Mouse (Mus musculus): ENCODE results near the gene Ccnd2. TPM values are rescaled to one million over a fixed set of nuclear protein-coding genes. Genes with fewer than 3 reads are reported as not detected.
A peak's percentile ranks its signal among the peaks of the same experiment; 100 is the strongest.

Ccnd2 gene
- total RNA-seq, 1 experiment from 2014 or later, result 61.4 TPM

DNA sequence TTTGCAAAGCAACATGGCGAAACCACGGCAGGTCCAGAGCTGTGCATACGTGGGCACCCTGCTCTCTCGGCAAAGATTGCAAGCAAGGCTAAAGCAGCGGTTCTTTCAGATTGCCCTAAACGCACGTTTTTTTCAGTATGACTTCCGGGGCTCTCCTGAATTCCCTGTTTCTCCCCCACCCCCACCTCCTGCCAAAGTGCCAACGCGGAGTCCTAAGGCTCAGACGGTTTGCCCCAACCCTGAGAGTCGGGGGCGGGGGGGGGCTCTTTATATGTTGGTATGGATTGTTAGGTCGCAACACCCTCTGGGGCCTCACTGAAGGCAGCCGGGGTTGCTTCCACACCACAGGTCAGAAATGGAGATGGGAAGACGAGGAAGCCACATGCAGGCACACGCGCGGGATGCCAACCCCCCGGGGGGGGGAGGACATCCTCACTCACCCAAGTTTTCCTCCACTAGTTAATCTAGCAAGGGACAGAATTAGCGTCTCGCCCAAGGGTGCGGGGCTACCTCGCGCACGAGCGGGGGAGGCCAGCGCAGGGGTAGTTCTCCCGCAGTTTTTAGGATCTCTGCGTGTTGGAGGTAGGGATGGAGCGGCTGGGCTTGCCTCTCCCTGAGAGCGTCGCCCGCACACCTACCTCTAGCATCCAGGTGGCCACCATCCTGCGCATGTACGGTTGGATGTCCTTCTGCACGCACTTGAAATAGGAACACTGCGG is 1.9 kb downstream of the Ccnd2 start:
- ATAC-seq (replicated peaks; ENCODE audit: insufficient number of reproducible peaks, low FRiP score, low TSS enrichment, poor library complexity, severe bottlenecking), result no peak

DNA sequence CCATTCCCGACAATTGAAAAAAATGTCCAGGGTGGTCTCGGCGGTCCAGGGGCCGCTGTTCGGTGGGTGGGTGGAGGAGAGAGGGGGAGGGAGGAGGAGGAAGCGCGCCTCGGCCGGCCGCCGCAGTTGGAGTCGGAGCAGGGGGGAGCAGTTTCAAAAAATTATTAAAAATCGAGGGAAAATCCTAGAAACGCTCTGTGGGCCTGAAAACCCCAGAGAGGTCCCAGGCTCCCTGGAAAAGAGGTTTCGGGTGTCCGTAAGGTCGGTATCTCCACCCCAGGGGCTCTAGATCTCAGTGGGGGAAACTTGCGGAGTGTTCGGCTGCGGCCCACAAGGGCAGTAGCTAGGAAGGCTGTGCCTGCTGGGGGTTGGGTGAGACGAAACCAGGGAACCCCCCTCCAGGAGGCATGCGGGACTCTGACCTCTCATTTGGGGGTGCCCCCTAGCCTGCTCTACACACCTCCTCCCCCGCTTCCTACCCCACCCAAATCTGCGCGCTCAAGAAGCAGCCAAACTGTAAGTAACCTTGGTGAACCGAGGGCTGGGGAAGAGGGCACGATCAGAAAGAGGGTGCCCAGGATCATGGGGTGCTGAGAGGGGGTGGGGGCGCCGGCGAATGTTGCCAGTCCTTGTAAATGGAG is 2.6 kb downstream of the Ccnd2 start:
- ATAC-seq (replicated peaks; ENCODE audit: insufficient number of reproducible peaks, low FRiP score, low TSS enrichment, poor library complexity, severe bottlenecking), result no peak

DNA sequence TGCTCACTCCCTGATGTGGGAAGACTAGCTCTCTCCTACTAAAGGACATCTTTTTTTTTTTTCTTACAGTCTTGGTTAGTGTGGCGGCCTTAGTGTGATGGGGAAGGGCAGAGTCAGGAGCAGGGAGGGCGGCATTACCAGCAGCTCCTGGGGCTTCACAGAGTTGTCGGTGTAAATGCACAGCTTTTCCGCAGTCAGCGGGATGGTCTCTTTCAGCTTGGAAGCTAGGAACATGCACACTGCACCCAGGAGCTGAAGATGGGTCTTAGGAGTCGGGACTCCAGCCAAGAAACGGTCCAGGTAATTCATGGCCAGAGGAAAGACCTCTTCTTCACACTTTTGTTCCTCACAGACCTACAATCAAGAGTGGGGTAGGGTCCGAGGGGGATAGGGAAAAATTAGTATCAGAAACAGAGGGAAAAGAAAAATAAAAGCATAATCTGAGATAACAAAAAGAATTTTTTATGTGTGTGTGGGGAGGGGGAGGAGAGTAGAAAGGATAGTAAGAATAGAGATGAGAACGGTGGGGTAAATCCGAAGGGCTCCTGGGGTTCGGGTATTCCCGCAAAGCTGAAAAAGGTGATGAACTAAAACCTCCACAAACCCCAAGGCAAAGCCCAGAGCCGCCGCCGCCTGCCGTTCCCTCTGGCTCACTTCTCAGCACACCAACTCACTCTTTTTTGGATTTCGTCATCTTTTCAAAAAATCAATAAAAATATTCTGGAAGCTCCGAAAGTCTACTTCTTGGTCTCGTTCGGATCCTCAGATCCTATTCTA is 3.3 kb downstream of the Ccnd2 start:
- no peak for ATAC-seq (replicated peaks; ENCODE audit: insufficient number of reproducible peaks, low FRiP score, low TSS enrichment, poor library complexity, severe bottlenecking)

DNA sequence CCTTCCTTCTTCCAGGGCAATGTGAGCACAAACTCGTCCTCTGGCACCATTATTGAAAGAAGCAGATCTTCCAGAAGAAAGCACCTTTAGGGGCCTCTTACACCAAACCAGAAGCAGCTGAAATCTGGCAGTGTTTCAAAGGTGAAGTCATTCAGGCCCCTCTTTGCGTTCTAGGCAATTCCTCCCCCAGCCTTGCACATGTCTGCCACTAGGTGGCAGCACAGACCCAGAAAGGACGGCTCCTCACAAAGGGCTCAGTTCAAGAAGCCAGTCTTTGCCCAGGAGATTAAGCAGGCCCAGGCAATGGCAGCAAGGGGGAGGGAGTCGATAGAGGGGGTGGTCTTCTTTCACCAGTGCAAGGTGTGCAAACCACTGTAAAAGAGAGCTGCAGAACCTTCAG is 4.3 kb downstream of the Ccnd2 start:
- ATAC-seq (replicated peaks; ENCODE audit: insufficient number of reproducible peaks, low FRiP score, low TSS enrichment, poor library complexity, severe bottlenecking), result peak; percentile 49; the same call in 1 of the 2 replicates

DNA sequence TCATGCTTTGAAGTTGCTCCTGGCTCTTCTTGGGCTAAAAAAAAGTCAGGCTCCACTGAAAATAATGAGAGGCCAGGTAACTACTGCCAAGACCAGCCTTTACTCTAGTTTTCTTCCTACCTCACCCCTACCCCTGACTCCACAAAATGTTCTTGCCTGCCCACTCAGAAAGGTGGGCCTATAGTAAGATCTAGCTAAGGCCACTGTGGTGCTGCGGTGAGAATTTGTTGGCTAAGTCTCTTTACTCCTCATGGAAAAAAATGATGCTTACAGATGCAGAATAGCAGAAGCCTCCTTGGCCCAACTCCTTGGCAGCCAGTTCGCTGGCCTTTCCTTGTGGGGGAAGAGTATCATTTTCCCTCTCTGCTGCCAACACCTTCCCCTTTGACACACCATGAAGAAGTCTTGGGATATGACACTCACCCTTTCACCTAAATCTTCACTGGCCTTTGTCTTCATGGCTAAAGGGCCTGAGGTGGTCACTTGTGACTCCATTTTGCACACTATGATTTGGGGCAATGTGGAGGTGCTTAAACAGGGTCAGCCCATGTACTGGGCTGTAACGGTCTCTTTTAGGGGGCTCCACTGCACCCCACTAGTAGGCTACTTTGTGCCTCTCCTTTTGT is 5.6 kb downstream of the Ccnd2 start:
- no peak for ATAC-seq (replicated peaks; ENCODE audit: insufficient number of reproducible peaks, low FRiP score, low TSS enrichment, poor library complexity, severe bottlenecking)

DNA sequence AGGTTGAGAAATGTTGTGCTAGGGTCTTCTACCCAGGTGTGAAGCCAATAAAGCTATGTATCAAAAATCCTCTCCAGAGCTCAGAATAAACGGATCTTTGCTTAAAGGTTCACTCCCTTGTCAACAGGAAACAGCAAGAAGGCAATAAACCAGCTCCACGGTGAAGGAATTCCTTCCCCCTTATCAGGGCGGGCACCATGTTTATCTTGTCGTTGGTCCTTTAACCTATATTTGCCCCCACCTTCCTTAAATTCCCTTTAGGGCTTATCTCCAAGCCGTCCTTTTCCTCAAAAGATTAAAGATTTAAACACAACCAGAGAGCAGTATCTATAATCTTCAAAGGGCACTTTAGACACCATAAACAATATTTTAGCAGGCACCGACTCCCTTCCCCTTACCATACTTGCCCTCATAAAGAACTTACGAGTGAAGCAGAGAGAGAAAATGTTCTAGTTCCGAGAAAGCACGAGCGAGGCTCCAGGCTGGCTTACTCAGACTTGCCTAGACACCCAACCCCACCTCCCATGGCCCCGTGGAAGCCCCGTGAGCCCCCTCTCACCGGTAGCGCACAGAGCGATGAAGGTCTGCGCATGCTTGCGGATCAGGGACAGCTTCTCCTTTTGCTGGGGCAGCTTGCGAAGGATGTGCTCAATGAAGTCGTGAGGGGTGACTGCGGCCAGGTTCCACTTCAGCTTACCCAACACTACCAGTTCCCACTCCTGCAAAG is 6.4 kb downstream of the Ccnd2 start:
- ATAC-seq (replicated peaks; ENCODE audit: insufficient number of reproducible peaks, low FRiP score, low TSS enrichment, poor library complexity, severe bottlenecking), result no peak

DNA sequence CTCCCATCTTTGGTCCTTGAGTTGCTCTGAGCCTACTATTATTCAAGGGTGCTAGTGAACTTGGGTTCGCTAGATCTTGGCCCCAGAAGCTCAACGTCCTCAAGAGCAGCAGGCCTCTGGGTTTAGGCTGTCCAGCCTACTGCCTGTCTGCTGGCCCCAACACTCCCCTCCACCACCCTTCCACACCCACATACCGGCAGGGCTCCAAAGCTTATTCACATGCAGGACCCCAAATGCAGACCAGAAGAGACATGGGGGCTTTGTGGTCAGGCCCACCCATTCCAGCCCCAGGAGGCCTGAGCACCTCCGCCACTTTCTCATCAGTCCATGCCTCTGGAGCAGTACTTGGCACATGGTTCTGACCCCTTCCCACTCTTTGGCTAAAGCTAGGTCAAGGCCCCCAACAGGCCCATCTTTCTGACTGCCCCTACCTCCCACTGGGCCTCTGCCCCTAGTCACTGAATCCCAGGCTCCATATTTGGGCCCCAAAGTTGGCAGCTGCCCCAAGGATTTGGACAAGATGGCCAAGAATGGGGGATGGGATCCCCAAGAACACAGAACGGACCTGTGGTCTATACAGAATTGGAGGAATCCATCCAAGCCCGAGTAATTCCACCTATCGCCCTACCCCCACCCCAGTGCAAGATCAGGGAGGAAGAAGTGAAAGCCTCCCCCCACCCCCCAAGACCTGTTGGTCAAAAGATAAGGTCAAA is 8.3 kb downstream of the Ccnd2 start:
- no peak for ATAC-seq (replicated peaks; ENCODE audit: insufficient number of reproducible peaks, low FRiP score, low TSS enrichment, poor library complexity, severe bottlenecking)

DNA sequence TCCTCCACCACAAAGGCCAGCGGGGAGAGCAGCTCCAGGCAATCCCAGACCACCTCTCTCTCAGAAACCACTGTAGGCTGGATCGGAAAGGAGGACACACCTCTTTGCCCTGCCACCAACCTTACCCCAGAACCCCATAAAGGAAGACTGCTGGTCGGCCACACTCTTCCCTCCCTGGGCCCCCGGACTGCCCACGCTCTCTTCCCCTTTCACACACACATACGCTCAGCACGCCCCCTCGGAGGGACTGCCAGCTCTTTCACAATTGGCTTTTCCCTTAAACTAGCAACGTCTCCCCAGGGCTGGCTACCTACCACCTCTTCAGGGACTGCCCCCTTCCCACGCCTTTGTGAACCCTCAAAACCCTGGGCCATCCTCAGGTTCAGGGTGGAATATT is 8.9 kb downstream of the Ccnd2 start:
- peak; percentile 40 for ATAC-seq (replicated peaks; ENCODE audit: insufficient number of reproducible peaks, low FRiP score, low TSS enrichment, poor library complexity, severe bottlenecking)

DNA sequence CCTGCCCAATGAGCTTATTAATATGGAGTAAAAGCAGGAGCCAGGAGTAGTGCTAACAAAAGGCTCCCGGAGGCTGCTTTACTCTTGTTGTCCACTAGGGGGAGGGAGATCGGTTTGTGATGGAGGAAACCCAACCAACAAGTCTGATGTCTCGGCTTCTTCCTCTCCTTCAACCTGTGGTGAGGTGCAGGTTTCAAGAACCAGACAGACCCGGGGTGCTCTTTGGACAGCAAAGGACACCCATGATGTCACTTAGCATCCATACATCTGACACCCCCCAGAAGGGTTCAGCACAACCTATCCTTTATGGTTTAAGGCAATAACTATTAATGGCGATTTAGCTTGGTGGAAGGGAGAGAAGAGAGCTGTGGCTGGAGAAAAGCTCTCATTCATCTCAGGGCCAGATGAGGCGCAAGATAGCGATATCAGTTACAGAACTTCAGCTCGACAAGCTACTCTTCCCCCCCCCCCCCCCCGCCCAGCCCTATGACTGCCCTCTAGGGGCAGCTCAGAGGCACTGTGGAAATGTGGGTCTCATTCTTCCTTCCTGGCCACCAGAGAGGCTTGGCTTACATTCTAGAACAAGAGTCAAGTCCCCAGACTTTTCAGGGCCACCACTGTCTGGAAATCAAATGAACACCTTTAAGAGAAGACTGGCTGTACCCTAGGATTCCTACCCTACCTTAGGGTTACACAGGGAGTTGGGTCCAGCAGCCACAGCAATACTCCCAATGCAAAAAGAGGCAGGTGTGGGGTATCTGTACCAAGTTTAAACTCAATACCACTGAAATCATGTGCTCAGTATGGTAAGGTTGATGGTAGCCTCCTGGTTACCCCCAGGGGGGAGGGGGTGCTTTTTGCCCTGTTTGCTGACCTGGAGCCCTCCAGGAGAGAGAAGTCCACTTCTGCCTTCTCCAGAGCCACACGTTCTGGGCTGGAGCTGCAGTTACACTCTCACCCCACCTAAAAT is 9.6 kb downstream of the Ccnd2 start:
- peak; percentile 40 for ATAC-seq (replicated peaks; ENCODE audit: insufficient number of reproducible peaks, low FRiP score, low TSS enrichment, poor library complexity, severe bottlenecking)

DNA sequence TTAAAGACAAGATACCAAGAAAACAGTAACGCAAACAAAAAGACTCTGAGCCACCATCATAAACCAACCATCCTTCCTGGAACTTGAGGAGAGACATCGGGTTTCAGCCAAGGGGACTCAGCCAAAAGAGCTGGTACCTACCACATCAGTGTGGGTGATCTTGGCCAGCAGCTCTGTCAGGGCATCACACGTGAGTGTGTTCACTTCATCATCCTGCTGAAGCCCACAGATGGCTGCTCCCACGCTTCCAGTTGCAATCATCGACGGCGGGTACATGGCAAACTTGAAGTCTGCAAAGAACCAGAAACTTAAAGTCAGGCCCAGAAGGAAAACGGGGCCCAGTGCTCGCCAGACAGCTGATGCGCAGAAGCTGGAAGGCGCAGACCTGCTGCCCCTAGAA is 13.0 kb downstream of the Ccnd2 start:
- no peak for ATAC-seq (replicated peaks; ENCODE audit: insufficient number of reproducible peaks, low FRiP score, low TSS enrichment, poor library complexity, severe bottlenecking)

DNA sequence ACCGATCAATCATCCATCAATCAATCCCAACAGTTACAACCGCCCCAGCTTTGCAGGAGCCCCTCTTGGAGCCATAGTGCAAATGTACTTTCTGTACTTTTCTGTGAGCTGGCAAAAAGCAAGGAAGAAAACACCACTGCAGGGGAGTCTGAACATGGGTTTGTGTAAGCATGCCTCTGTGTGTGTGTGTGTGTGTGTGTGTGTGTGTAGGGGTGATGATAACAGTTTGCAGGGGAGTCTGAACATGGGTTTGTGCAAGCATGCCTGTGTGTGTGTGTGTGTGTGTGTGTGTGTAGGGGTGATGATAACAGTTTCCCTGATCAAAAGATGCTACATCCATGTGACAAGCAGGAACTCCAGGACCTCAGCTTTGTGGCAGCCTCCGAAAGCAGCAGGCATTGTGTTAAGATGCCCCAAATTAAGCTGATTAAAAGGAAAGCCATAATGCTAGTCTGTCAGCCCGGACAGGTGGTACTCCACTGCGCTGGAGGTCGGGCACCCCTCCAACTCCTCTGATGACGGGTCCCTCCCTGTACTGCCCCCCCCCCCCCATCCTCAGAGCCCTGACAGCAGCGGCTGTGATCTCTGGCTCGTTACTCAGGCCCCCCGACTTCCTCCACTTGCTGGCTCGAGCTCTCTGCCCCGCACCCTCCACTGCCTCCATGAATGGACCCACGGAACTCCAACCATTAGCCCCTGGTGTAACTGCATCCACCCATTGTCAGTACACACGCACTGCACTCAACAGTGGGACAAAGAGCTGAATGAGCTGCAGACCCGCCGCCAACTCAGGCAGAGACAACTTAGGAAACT is 18.4 kb downstream of the Ccnd2 start:
- no peak for ATAC-seq (replicated peaks; ENCODE audit: insufficient number of reproducible peaks, low FRiP score, low TSS enrichment, poor library complexity, severe bottlenecking)

DNA sequence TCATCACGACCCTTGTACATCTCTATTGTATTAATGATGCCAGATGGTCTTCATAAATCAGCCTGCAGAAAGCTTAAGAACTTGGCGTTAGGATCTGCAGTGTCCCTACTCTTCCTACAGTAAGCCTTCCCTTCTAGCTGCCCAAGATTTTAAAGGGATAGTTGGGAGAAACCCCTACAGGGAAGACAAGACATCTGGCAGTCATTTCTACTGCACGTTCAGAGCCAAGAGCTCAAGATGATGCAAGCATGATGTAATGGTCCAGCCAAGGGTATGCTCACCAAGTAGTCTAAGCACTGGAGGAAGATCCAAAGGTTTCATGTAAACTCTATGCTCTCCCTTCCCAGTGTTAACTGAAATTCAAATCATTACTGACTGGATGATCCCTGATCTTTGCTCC is 19.3 kb downstream of the Ccnd2 start:
- no peak for ATAC-seq (replicated peaks; ENCODE audit: insufficient number of reproducible peaks, low FRiP score, low TSS enrichment, poor library complexity, severe bottlenecking)

DNA sequence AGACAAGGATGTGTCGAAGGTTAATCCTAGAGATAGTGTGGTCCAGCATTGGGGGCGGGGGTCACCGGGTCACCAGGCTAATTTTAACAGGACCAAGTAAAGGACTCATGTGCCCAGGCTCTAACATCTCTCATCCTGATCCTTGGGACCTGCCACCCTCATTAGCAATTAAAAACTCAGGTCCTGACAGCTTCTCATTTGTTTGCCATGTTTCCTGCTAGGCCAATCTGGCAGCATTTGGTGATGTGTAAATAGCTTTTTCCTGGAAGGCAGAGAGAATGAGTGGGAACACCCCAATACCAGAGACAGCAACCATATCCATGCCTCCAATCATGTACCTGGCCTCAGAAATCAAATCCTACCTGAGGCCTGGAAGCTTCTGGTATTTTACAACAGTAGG is 20.0 kb downstream of the Ccnd2 start:
- no peak for ATAC-seq (replicated peaks; ENCODE audit: insufficient number of reproducible peaks, low FRiP score, low TSS enrichment, poor library complexity, severe bottlenecking)

DNA sequence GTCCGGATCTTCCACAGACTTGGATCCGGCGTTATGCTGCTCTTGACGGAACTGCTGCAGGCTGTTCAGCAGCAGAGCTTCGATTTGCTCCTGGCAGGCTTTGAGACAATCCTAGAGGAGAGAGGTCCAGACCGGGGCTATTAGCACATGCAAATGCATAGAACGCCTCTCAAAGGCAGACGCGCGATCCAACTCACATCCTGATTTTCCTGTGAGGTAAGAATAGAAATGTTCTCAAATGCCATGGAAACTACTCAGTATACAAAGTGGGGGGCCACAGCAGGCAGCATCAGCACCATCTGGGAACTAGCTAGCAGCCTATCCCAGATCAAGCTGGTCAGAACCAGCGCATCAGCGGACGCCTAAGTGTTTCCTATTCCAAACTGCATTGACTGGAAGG is 21.6 kb downstream of the Ccnd2 start:
- no peak for ATAC-seq (replicated peaks; ENCODE audit: insufficient number of reproducible peaks, low FRiP score, low TSS enrichment, poor library complexity, severe bottlenecking)

DNA sequence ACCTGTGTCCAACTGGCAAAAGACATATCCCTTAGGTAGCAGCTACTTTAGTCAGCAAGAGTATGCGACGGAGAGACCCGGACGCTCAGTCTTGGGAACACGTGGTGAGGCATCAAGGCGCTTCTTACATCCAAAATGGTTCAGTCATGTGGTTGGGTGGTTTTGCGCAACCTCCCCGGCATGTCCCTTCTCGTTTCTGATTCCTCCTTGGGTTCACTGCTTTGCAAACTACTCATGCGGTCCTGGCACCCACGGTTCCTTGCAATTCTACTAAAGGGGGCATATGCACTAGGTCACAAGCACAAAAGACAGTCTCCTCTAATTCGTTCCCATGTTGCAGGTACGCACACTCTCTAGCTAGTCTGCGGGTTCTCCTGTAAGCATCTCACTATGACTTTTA is 22.3 kb downstream of the Ccnd2 start:
- ATAC-seq (replicated peaks; ENCODE audit: insufficient number of reproducible peaks, low FRiP score, low TSS enrichment, poor library complexity, severe bottlenecking), result no peak

DNA sequence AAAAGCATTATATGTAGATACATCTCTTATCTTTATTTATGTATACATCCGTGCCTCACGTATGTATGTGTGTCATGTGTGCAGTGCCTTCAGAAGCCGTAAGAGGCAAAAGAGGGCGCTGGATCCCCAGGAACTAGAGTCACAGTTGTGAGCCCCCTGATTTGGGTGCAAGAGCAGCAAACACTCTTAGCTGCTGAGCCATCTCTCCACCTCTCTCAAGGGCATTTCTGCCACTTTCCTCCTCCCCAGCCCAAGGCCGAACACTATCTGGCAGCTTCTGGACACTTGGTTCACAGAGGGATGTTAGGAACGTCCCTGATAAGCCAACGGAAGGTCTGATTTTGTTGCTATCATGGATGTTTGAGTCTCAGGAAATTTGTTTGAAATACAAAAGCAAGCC is 28.5 kb downstream of the Ccnd2 start:
- ATAC-seq (replicated peaks; ENCODE audit: insufficient number of reproducible peaks, low FRiP score, low TSS enrichment, poor library complexity, severe bottlenecking), result no peak
